Mouse (Mus musculus): Measurements from ENCODE around the gene Snx12.

The Snx12 gene

GRCm38 (mm10) chrX:101221834-101222795, at the start of gene Snx12:
Gene Snx12, minus strand, starts transcription at chrX:101222563.
- DNase-seq = peak; percentile 88 to 91

- no peak for DNase-seq
Observed at GRCm38 (mm10) chrX:101268755-101269124, 46.4 kb upstream of the Snx12 start, which contains the start of gene Gm20489. Gene Gm20489, minus strand, starts transcription at chrX:101269023.

- no peak for DNase-seq
Observed at GRCm38 (mm10) chrX:101268025-101268754, 45.8 kb upstream of the Snx12 start, which contains the start of gene Il2rg. Gene Il2rg, minus strand, starts transcription at chrX:101268255.

- no peak for DNase-seq
Observed at GRCm38 (mm10) chrX:101266631-101267030, 44.3 kb upstream of the Snx12 start.

GRCm38 (mm10) chrX:101263892-101264291, 41.5 kb upstream of the Snx12 start, which contains the start of gene Gm614:
Gene Gm614, minus strand, starts transcription at chrX:101263992.
- DNase-seq = no peak

- peak; percentile 64 to 67 for DNase-seq
Observed at GRCm38 (mm10) chrX:101260441-101261325, 38.3 kb upstream of the Snx12 start.

GRCm38 (mm10) chrX:101256603-101257002, 34.2 kb upstream of the Snx12 start:
- DNase-seq = peak; percentile 20 to 33

- peak; percentile 12 to 21 for DNase-seq
Observed at GRCm38 (mm10) chrX:101254740-101255139, 32.4 kb upstream of the Snx12 start.

GRCm38 (mm10) chrX:101253952-101254729, 31.8 kb upstream of the Snx12 start, which contains the start of gene Foxo4:
Gene Foxo4, plus strand, starts transcription at chrX:101254528.
- peak; percentile 86 to 93 for DNase-seq

GRCm38 (mm10) chrX:101245011-101245410, 22.6 kb upstream of the Snx12 start:
- no peak for DNase-seq

- DNase-seq = no peak
Observed at GRCm38 (mm10) chrX:101222796-101223162, 416 bp upstream of the Snx12 start.

GRCm38 (mm10) chrX:101189285-101189684, 33.1 kb downstream of the Snx12 start:
- DNase-seq = no peak

- no peak for DNase-seq
Observed at GRCm38 (mm10) chrX:101187647-101188046, 34.7 kb downstream of the Snx12 start.

- no peak for DNase-seq
Observed at GRCm38 (mm10) chrX:101173388-101173787, 49.0 kb downstream of the Snx12 start.

GRCm38 (mm10) chrX:101168425-101168824, 53.9 kb downstream of the Snx12 start:
- DNase-seq = no peak

- no peak for DNase-seq
Observed at GRCm38 (mm10) chrX:101163739-101164138, 58.6 kb downstream of the Snx12 start.

- no peak for DNase-seq
Observed at GRCm38 (mm10) chrX:101163278-101163677, 59.1 kb downstream of the Snx12 start.

- peak; percentile 8 to 25 for DNase-seq
Observed at GRCm38 (mm10) chrX:101162532-101162931, 59.8 kb downstream of the Snx12 start.

GRCm38 (mm10) chrX:101157488-101157887, 64.9 kb downstream of the Snx12 start:
- DNase-seq = no peak

GRCm38 (mm10) chrX:101156369-101156768, 66.0 kb downstream of the Snx12 start:
- DNase-seq = no peak

- DNase-seq = no peak
Observed at GRCm38 (mm10) chrX:101147506-101147905, 74.9 kb downstream of the Snx12 start.
